Comparison of ENCODE assay signal across 15 mouse cellular contexts in genomic region chr1:31363971-31364370, GRCm38 (mm10).
"Had no signal": no experiment of that assay in that cellular context is flagged by ENCODE, and none has a peak within 500 bp of the region (broad histone marks: within the 10 kb centered on the region; RNA-seq: fewer than 3 reads in every experiment).

No protein-coding gene starts in this region.

- H3K4me2 ChIP-seq: lung, embryonic 14.5 days; midbrain, embryonic 11.5 days; midbrain, embryonic 13.5 days; midbrain, embryonic 15.5 days had no signal

- H3K27ac ChIP-seq: liver, embryonic 14.5 days; macrophage; midbrain, embryonic 13.5 days; midbrain, embryonic 15.5 days had no signal

- H3K4me1 ChIP-seq: megakaryocyte, embryonic 14.5 days; midbrain, embryonic 13.5 days; midbrain, embryonic 15.5 days had no signal

- H3K36me3 ChIP-seq: midbrain, embryonic 13.5 days; midbrain, embryonic 15.5 days had no signal

- H3K9ac ChIP-seq: liver, embryonic 14.5 days; lung, embryonic 14.5 days; midbrain, embryonic 13.5 days; midbrain, embryonic 15.5 days had no signal

- H3K9me3 ChIP-seq: megakaryocyte, embryonic 14.5 days; midbrain, embryonic 13.5 days; midbrain, embryonic 15.5 days had no signal

- H3K4me3 ChIP-seq: megakaryocyte, embryonic 14.5 days; midbrain, embryonic 13.5 days; midbrain, embryonic 15.5 days had no signal

- ATAC-seq: midbrain, embryonic 13.5 days; midbrain, embryonic 15.5 days had no signal

- H3K27me3 ChIP-seq: megakaryocyte, embryonic 14.5 days; midbrain, embryonic 13.5 days; midbrain, embryonic 15.5 days had no signal

- DNase-seq: lung, adult 18-20 months; lung, embryonic 14.5 days; lung, postnatal 10 days; right cerebral cortex, postnatal 14 days; right cerebral cortex, postnatal 4 days; spleen, adult 18-20 months; thymus, adult 18-20 months; thymus, postnatal 14 days; thymus, postnatal 4 days had no signal
